Mouse (Mus musculus): ENCODE measurements around the gene Olfr974. TPM values are rescaled to one million over a fixed set of nuclear protein-coding genes. Genes with fewer than 3 reads are reported as not detected.
"Not testable (repeated sequence)": the region's sequence is repeated elsewhere in the genome, so short reads cannot be mapped to it uniquely, and the experiment has no call there.

The Olfr974 gene
- polyA plus RNA-seq (2012; ENCODE audit: insufficient read depth, insufficient read length, missing spikeins) = not detected in 2 replicates

DNA sequence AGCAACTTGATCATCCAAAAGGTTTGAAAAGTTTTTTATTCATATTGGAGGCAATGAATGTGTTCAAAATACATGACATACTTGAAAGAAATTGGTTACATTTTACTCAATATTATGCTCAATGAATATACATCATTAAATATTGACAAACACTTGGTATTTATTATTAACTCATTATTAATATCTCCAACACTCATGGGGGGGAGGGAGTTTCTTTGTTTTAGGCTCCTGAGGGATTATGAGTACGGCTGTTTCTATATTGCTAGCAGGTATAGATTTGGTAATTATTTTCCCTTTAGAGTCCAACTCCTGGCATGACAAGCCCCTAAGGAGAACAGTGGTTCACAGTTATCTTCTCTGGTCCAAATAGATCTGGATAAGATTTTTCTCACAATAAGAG is at the start of gene Olfr974:
Gene Olfr974 (plus strand): TSS at position 301 of the 400 bp plus-strand sequence.
- Histone ChIP-seq H3K4me1 (ENCODE audit: control insufficient read depth, insufficient read depth, insufficient read length, low read length) (no peaks in the 10 kb centered on the region), H3K27ac (replicated peaks; ENCODE audit: low read depth, low read length) (no peak within 1 kb of the TSS), H3K4me3 (ENCODE audit: insufficient read depth, low read depth, low read length) (no peak within 1 kb of the TSS)

DNA sequence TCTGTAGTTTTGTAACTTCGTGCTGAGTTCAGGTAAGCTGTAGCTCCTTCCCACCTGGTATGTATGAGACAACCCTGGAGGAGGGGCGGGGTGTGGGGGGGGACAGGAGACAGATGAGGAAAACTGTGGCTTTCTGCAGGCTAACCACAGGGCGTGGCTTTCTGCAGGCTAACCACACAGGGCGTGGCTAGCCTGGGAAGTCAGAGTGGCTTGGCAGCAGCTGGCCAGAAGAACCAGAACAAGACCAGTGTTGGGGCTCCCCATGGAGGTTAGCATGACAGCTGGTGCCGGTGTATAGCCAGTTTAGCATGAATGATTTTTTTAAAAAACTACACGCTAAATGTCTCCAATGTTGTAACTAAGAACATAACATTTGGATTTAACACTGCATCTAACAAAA is 32.2 kb upstream of the Olfr974 start:
- H3K4me3 ChIP-seq (ENCODE audit: insufficient read depth, low read depth, low read length) = no peak overlapping the region
- H3K4me1 ChIP-seq (ENCODE audit: control insufficient read depth, insufficient read depth, insufficient read length, low read length) = no peaks in the 10 kb centered on the region
- H3K27ac ChIP-seq (replicated peaks; ENCODE audit: low read depth, low read length) = no peak overlapping the region

DNA sequence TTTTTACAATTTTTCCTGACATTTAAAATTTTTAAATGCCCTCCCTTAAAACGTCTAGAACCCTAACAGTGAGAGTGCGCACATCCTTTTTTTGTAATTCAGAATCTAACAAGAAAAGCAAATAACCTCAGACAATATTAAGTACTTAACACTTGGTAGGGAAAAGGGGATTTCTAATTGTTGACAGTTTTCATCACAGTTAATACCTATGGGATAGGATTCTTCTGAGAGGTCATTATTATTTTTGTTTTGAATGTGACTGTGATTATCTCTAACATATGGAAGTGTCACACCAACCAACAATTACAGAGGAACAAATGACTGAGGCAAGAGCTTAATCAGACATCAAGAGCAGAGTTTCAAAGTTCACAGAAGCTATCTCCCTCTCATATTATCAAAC is 30.3 kb upstream of the Olfr974 start, which contains the start of gene Olfr229:
Gene Olfr229 (plus strand): TSS at position 301 of the 400 bp plus-strand sequence.
- Histone ChIP-seq H3K4me3 (ENCODE audit: insufficient read depth, low read depth, low read length) (no peak within 1 kb of the TSS), H3K4me1 (ENCODE audit: control insufficient read depth, insufficient read depth, insufficient read length, low read length) (no peaks in the 10 kb centered on the region), H3K27ac (replicated peaks; ENCODE audit: low read depth, low read length) (no peak within 1 kb of the TSS)

DNA sequence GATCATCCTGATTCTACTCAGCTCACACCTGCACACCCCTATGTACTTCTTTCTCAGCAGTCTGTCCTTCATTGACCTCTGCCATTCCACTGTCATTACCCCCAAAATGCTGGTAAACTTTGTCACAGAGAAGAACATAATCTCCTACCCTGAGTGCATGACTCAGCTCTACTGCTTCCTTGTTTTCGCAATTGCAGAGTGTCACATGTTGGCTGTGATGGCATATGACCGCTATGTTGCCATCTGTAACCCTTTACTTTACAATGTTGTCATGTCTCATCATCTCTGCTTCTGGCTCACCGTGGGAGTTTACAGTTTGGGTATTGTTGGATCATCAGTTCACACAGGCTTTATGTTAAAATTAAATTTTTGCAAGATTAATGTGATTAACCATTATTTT is 27.4 kb upstream of the Olfr974 start:
- H3K27ac ChIP-seq (replicated peaks; ENCODE audit: low read depth, low read length) = no peak overlapping the region
- no peaks in the 10 kb centered on the region for H3K4me1 ChIP-seq (ENCODE audit: control insufficient read depth, insufficient read depth, insufficient read length, low read length)
- H3K4me3 ChIP-seq (ENCODE audit: insufficient read depth, low read depth, low read length) = no peak overlapping the region

DNA sequence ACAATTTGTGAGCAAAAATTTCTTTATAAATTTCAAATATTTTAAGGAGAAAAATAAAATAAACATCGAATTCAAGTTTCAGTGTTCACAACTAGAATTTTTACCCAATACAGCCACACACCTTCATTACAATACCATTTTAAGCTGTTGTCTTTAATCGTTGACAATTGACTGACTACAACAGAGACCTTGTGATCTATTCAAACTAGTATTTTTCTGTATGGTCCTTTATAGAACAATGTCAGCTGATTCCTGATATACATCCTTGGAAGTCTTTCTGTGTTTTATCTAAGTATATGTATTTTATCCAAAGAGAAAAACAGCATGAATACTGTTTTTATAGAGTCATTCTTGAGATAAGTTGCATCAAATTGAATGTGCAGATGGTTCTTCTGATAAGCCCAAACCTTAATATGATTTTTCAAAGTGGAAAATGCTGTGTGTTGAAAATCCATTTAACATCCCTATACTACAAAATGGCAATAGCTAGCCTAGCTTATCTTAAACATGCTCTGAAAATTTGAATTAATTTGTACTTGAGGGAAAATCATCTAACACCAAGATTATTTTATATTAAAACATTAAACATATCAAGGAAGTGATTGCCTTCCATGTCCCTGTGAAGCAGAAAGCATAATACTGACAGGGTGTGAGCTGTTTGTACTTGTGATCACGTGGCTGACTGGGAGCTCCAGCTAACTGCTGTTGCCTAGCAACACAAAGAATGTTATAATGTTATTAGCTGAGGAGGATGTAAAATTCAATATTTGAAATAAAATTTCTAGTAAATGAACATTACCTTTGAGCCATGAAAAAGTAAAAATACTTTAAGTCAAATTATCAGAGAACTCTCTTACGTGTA is 9.1 kb upstream of the Olfr974 start:
- H3K27ac ChIP-seq (replicated peaks; ENCODE audit: low read depth, low read length); H3K4me3 ChIP-seq (ENCODE audit: insufficient read depth, low read depth, low read length); H3K4me1 ChIP-seq (ENCODE audit: control insufficient read depth, insufficient read depth, insufficient read length, low read length): not testable (repeated sequence)

DNA sequence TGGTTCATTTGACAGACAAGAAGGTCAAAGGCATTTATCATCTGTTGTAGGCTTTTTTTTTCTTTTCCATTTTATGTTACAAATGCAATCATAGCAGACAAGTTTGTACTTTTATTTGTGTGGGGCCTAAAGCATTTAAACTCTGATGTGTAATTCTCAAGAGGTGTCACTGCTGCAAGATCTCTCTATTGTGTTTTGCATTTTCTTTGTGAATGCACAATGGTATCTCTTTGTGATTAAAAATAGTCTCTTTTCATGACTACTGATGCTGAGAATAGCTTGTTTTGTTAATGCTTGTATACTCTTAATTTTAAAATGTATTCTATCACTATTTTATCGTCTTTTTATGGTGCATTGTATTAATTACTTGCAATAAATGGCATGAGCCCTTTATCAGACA is 8.5 kb upstream of the Olfr974 start:
- not testable (repeated sequence) for H3K4me3 ChIP-seq (ENCODE audit: insufficient read depth, low read depth, low read length); H3K27ac ChIP-seq (replicated peaks; ENCODE audit: low read depth, low read length); H3K4me1 ChIP-seq (ENCODE audit: control insufficient read depth, insufficient read depth, insufficient read length, low read length)

DNA sequence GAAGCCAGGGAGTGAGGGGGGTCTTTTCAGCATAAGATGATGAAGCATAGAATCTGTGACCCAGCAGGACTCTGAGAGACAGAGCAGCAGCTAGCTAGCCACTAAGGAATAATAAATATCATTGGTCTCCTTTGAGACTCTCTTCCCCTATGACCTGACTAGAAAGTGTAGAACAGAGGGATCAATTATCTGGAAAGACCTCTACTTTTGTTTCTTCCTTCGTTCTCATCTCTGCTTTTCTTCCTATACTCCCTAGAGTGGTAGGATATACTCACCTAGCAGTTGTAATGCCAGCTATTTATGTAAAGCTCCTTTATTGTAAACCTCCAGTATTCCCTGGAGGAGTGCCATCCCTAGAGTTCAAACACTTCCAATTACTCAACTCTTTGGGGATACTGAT is 14.6 kb downstream of the Olfr974 start, which contains the start of gene Olfr975:
Gene Olfr975 (minus strand): TSS at position 101 of the 400 bp plus-strand sequence.
- H3K4me3 ChIP-seq (ENCODE audit: insufficient read depth, low read depth, low read length) = no peak within 1 kb of the TSS
- H3K4me1 ChIP-seq (ENCODE audit: control insufficient read depth, insufficient read depth, insufficient read length, low read length) = no peaks in the 10 kb centered on the region
- no peak within 1 kb of the TSS for H3K27ac ChIP-seq (replicated peaks; ENCODE audit: low read depth, low read length)

DNA sequence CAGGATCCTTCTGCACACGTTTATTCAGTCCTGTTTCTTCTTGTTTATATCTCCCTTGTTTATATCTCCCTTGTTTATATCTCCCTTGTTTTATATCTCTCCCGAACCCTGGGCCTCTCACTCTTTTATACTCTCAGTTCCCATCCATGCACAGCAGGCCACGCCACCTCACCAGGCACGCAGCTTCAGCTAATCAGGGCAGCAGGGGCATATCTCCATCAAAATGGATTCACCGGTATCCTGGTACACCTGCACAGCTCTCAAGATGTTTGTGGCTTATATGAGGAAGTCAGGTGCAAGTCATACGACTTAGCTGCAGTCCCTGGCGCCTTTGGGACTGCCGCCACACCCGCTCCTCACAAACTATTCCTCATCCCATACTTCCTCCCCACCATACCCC is 23.7 kb downstream of the Olfr974 start, which contains the start of gene Olfr976:
Gene Olfr976 (minus strand): TSS at position 101 of the 400 bp plus-strand sequence.
- H3K4me3 ChIP-seq (ENCODE audit: insufficient read depth, low read depth, low read length); H3K27ac ChIP-seq (replicated peaks; ENCODE audit: low read depth, low read length); H3K4me1 ChIP-seq (ENCODE audit: control insufficient read depth, insufficient read depth, insufficient read length, low read length): not testable (repeated sequence)

DNA sequence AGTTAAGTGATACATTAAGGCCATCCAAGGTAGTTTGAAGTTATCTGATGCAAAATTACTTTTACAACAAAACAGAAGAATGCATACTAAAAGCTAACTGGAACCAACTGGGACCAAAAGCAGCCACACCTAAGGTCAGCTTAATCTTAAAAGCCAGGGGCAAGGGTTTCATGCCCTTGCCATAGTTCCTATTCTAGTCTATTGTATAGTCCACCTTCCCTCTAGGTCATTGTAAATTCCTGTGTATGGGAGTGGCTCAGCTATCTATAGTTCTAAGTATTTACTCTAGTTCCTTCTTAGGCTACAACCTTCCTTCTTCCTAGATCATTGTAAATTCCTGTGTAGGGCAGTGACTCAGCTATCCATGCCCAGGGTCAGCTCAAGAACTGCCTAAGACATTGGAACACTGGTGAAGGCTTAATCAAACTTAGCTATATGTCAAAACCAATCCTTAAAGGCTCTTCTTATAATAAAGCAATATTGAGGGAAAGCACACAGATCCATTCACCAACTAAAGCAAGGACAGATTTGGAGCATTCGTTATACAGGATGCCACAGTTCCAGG is 39.4 kb downstream of the Olfr974 start:
- H3K27ac ChIP-seq (replicated peaks; ENCODE audit: low read depth, low read length); H3K4me1 ChIP-seq (ENCODE audit: control insufficient read depth, insufficient read depth, insufficient read length, low read length); H3K4me3 ChIP-seq (ENCODE audit: insufficient read depth, low read depth, low read length): not testable (repeated sequence)

DNA sequence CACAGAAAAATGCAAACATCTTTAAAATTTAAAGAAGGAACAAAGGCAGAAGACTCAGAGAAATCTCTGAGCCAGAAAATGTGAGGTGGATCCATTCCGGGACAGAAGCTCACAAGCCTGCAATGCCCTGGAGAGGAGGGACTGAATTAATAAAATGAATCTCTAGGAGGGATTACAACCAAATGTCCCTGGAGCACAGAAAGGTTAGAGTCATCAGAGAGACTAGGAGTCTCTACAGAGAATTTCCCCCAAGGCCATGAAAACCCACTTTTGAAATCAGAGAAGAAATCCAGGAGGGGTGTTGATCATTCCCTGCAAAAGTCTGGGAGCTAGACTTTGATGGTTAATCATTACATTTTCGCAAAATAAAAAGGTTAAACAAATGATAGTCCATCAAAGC is 54.5 kb downstream of the Olfr974 start, which contains the start of gene Olfr978:
Gene Olfr978 (plus strand): TSS at position 301 of the 400 bp plus-strand sequence.
- Histone ChIP-seq H3K4me1 (ENCODE audit: control insufficient read depth, insufficient read depth, insufficient read length, low read length) (no peaks in the 10 kb centered on the region), H3K27ac (replicated peaks; ENCODE audit: low read depth, low read length) (no peak within 1 kb of the TSS), H3K4me3 (ENCODE audit: insufficient read depth, low read depth, low read length) (no peak within 1 kb of the TSS)

Other genes starting within 250 kb of the Olfr974 start
- not detected in 2 replicates for gene Olfr149, start 230.4 kb upstream of the Olfr974 start, polyA plus RNA-seq (2012; ENCODE audit: insufficient read depth, insufficient read length, missing spikeins)
- gene Olfr965, start 226.1 kb upstream of the Olfr974 start, polyA plus RNA-seq (2012; ENCODE audit: insufficient read depth, insufficient read length, missing spikeins) = not detected in 2 replicates
- gene Olfr150, start 206.5 kb upstream of the Olfr974 start, polyA plus RNA-seq (2012; ENCODE audit: insufficient read depth, insufficient read length, missing spikeins) = not detected in 2 replicates
- not detected in 2 replicates for gene Olfr967, start 191.3 kb upstream of the Olfr974 start, polyA plus RNA-seq (2012; ENCODE audit: insufficient read depth, insufficient read length, missing spikeins)
- not detected in 2 replicates for gene Olfr968, start 154.2 kb upstream of the Olfr974 start, polyA plus RNA-seq (2012; ENCODE audit: insufficient read depth, insufficient read length, missing spikeins)
- gene Olfr969, start 146.6 kb upstream of the Olfr974 start, polyA plus RNA-seq (2012; ENCODE audit: insufficient read depth, insufficient read length, missing spikeins) = not detected in 2 replicates
- not detected in 2 replicates for gene Olfr970, start 128.6 kb upstream of the Olfr974 start, polyA plus RNA-seq (2012; ENCODE audit: insufficient read depth, insufficient read length, missing spikeins)
- not detected in 2 replicates for gene Olfr971, start 100.6 kb upstream of the Olfr974 start, polyA plus RNA-seq (2012; ENCODE audit: insufficient read depth, insufficient read length, missing spikeins)
- not detected in 2 replicates for gene Olfr972, start 71.1 kb upstream of the Olfr974 start, polyA plus RNA-seq (2012; ENCODE audit: insufficient read depth, insufficient read length, missing spikeins)
- gene Olfr229, start 30.2 kb upstream of the Olfr974 start, polyA plus RNA-seq (2012; ENCODE audit: insufficient read depth, insufficient read length, missing spikeins) = not detected in 2 replicates
- not detected in 2 replicates for gene Olfr975, start 14.5 kb downstream of the Olfr974 start, polyA plus RNA-seq (2012; ENCODE audit: insufficient read depth, insufficient read length, missing spikeins)
- not detected in 2 replicates for gene Olfr976, start 23.6 kb downstream of the Olfr974 start, polyA plus RNA-seq (2012; ENCODE audit: insufficient read depth, insufficient read length, missing spikeins)
- gene Olfr978, start 54.6 kb downstream of the Olfr974 start, polyA plus RNA-seq (2012; ENCODE audit: insufficient read depth, insufficient read length, missing spikeins) = not detected in 2 replicates
- not detected in 2 replicates for gene Olfr979, start 66.0 kb downstream of the Olfr974 start, polyA plus RNA-seq (2012; ENCODE audit: insufficient read depth, insufficient read length, missing spikeins)
- not detected in 2 replicates for gene Olfr980, start 72.1 kb downstream of the Olfr974 start, polyA plus RNA-seq (2012; ENCODE audit: insufficient read depth, insufficient read length, missing spikeins)
- not detected in 2 replicates for gene Olfr981, start 84.0 kb downstream of the Olfr974 start, polyA plus RNA-seq (2012; ENCODE audit: insufficient read depth, insufficient read length, missing spikeins)
- gene Olfr982, start 136.3 kb downstream of the Olfr974 start, polyA plus RNA-seq (2012; ENCODE audit: insufficient read depth, insufficient read length, missing spikeins) = not detected in 2 replicates
- gene Olfr983, start 156.1 kb downstream of the Olfr974 start, polyA plus RNA-seq (2012; ENCODE audit: insufficient read depth, insufficient read length, missing spikeins) = not detected in 2 replicates
- gene Olfr984, start 176.7 kb downstream of the Olfr974 start, polyA plus RNA-seq (2012; ENCODE audit: insufficient read depth, insufficient read length, missing spikeins) = not detected in 2 replicates
- gene Olfr985, start 192.7 kb downstream of the Olfr974 start, polyA plus RNA-seq (2012; ENCODE audit: insufficient read depth, insufficient read length, missing spikeins) = not detected in 2 replicates
- gene Tmem225, start 210.6 kb downstream of the Olfr974 start, polyA plus RNA-seq (2012; ENCODE audit: insufficient read depth, insufficient read length, missing spikeins) = not detected in 2 replicates
- not detected in 2 replicates for gene Olfr986, start 243.4 kb downstream of the Olfr974 start, polyA plus RNA-seq (2012; ENCODE audit: insufficient read depth, insufficient read length, missing spikeins)

All from brown adipose tissue, adult 24 weeks (tissue).